Mouse (Mus musculus) lung, postnatal 0 days (tissue): ENCODE results near the gene Canx. TPM values are rescaled to one million over a fixed set of nuclear protein-coding genes. Genes with fewer than 3 reads are reported as not detected.

Experiments
- ATAC-seq: fragments of 200-750 bp; cut with Nextera tagmentation; 2 replicates; pipeline ENCODE4 v1.8.0; 2017; ENCODE audit warnings: moderate library complexity
- DNase-seq: peaks from one replicate; pipeline ENCODE4 v3.0.0-alpha.2; 2016; ENCODE audit warnings: low spot score
- H3K27ac ChIP-seq: fragments of 300-500 bp; sonication (generic); 2 replicates; pipeline ENCODE4 v1.5.1; 2014; ENCODE audit warnings: antibody characterized with exemption, mild to moderate bottlenecking, low read length, mixed read lengths
- H3K27me3 ChIP-seq: fragments of 300-500 bp; sonication (generic); replicated peaks from 2 replicates; pipeline ENCODE4 v1.6.1; 2014; ENCODE audit warnings: low read length, mixed read lengths; ENCODE audit not compliant: insufficient read depth
- H3K36me3 ChIP-seq: fragments of 300-500 bp; sonication (generic); 2 replicates; pipeline ENCODE4 v1.6.1; 2014; ENCODE audit warnings: low read length, mixed read lengths; ENCODE audit not compliant: insufficient read depth
- H3K4me1 ChIP-seq: fragments of 300-500 bp; sonication (generic); 2 replicates; pipeline ENCODE4 v1.6.1; 2014; ENCODE audit warnings: antibody characterized with exemption, low read depth, low read length, mixed read lengths; ENCODE audit not compliant: insufficient read depth
- H3K4me2 ChIP-seq: fragments of 300-500 bp; sonication (generic); replicated peaks from 2 replicates; pipeline ENCODE4 v1.6.1; 2014; ENCODE audit warnings: low read depth, mild to moderate bottlenecking, low read length, moderate library complexity, mixed read lengths
- H3K4me3 ChIP-seq: fragments of 300-500 bp; sonication (generic); 2 replicates; pipeline ENCODE4 v1.5.1; 2014; ENCODE audit warnings: low read depth, low read length
- H3K9ac ChIP-seq: fragments of 300-500 bp; sonication (generic); replicated peaks from 2 replicates; pipeline ENCODE4 v1.6.1; 2014; ENCODE audit warnings: low read depth, mild to moderate bottlenecking
- H3K9me3 ChIP-seq: fragments of 300-500 bp; sonication (generic); 2 replicates; pipeline ENCODE4 v1.6.1; 2016; ENCODE audit warnings: low read length, mixed read lengths
- CTCF ChIP-seq: IDR thresholded peaks from 2 replicates; pipeline ENCODE4 v1.5.1; 2016; ENCODE audit warnings: antibody characterized with exemption, mild to moderate bottlenecking
- EP300 ChIP-seq: IDR thresholded peaks from 2 replicates; pipeline ENCODE4 v1.6.1; 2016; ENCODE audit warnings: antibody characterized with exemption, mild to moderate bottlenecking, control low read depth
- WGBS: fragments of 180-500 bp; shearing (Covaris S2); extraction: QIAGEN DNeasy Blood & Tissue Kit; methylation state at CpG from one replicate; pipeline ENCODE4 v1.1.7; 2014; 5-methylcytosine and 5-hydroxymethylcytosine counted together
- polyA plus RNA-seq: library from polyadenylated mRNA; unstranded; fragments of >200 nt; fragmentation: Nextera tagmentation; extraction: Ambion mirVana; gene quantifications from 2 replicates; pipeline ENCODE4 v1.2.1, GENCODE M21; 2015

Gene Canx
- polyA plus RNA-seq, 1 experiment from 2014 or later = 168 TPM

DNA sequence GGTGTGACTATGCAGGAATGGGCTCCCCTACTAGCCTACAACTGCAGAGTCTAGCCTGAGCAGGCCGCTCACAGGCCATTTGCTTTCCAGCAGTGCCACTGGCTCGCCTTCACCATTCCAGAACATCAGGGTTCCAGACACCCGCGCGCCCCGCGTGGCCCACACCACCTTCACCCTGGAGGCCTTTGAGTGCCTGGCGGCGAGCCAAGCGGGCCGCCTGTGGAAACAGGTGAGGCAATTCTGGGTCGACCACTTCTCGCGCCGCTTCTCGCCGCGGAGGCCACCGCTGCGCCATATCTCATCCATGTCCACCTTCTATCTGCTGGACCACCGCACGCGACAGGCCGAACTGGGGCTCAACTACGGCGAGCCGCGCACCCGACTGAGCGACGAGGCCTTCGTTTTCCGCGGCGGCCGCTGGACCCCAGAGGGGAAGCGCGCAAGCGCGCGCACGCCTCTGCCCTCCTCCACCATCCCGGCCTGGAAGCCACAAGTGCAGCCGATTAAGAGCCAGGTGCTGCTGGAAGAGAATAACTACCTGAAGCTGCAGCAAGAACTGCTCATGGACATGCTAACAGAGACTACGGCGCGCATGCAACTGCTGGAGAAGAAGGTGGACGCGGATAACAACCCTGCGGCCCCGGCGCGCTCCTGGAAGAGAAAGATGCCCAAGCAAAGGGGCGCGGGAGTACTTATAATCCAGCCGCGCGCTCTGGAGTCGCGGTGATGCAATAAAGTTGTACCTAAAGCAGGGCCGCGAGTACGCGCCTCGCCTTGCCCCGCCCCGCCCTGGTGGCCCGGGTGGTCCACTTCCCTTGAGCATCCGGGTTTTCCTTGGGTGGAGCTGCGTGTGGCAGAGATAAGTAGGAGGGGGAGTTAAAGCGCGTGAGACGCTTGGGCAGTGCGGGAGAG lies 33.7 kb upstream of the Canx start:
- DNase-seq = peak; percentile 58
- H3K4me3 ChIP-seq = peak overlapping the region; percentile 54
- 1% methylated on average over 73 of the region's 74 CpGs for WGBS

DNA sequence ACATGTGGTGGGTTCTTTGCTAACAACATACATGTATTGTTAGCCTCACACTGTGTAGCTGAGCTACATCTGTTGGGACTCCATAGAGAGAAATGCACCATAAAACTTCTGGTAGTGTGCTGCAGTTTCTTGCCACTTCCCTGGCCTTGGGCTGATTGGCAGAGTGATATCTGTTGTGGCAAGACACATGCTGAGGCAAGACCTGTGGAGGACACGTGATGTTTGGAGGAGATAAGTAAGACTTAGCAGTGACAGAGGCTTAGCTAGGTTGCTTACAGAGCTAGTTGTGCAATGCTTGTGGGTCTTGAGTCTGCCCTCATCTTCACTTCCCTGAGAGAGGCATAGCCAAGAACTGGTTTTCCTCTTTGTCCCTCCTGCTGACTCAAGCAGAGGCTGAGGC lies 29.9 kb upstream of the Canx start:
- Histone ChIP-seq H3K36me3 (no peaks in the 10 kb centered on the region), H3K9me3 (no peaks in the 10 kb centered on the region), H3K4me1 (no peaks in the 10 kb centered on the region), H3K9ac (no peak overlapping the region), H3K27ac (no peak overlapping the region), H3K27me3 (no peaks in the 10 kb centered on the region; the same call in 1 of the 2 replicates), H3K4me3 (no peak overlapping the region), H3K4me2 (no peak overlapping the region)
- TF ChIP-seq EP300 = no peak
- TF ChIP-seq CTCF = no peak
- ATAC-seq = no peak
- 71% methylated on average over 1 of the region's 1 CpGs for WGBS
- DNase-seq = no peak

More for the DNA sequence above, 33.7 kb upstream of the Canx start:
- Histone ChIP-seq H3K27me3 (no peaks in the 10 kb centered on the region; the same call in 1 of the 2 replicates), H3K4me2 (peak overlapping the region; percentile 93), H3K9me3 (no peaks in the 10 kb centered on the region), H3K27ac (no peak overlapping the region), H3K36me3 (no peaks in the 10 kb centered on the region), H3K4me1 (no peaks in the 10 kb centered on the region), H3K9ac (0 out of 2 replicates have a peak overlapping the region, but pooled peaks have one; percentile 12)
- ATAC-seq = peak; percentile 76
- TF ChIP-seq CTCF (no peak), EP300 (no peak)

DNA sequence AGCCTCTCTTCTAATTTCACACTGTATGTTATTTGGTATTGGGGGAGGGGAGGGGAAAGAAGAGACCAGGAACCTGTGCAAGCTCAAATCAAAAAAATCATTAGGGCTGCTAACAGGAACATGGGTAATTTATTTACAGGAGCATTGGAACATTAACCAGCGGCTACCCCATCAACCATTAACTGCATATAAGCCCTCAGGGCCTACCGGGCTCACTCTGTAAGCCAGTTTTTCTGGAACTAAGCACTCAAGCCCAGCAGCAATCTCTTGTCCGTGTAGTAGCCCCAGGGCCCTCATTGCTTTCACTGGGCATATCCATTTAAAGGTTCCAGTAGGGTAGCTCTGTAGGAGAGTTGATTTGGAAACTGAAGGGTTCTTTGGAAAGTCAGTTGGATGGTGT lies 29.4 kb upstream of the Canx start:
- H3K27me3 ChIP-seq = no peaks in the 10 kb centered on the region; the same call in 1 of the 2 replicates
- no peak overlapping the region for H3K4me3 ChIP-seq
- no peak overlapping the region for H3K27ac ChIP-seq
- H3K4me1 ChIP-seq = no peaks in the 10 kb centered on the region
- no peaks in the 10 kb centered on the region for H3K9me3 ChIP-seq
- no peak overlapping the region for H3K4me2 ChIP-seq
- H3K9ac ChIP-seq = no peak overlapping the region
- ATAC-seq (no peak), DNase-seq (no peak)
- no peaks in the 10 kb centered on the region for H3K36me3 ChIP-seq
- 67% methylated on average over 3 of the region's 3 CpGs for WGBS
- TF ChIP-seq CTCF = no peak
- no peak for TF ChIP-seq EP300

- no peak for ATAC-seq
- TF ChIP-seq CTCF (no peak), EP300 (no peak)
- DNase-seq = no peak
- H3K9ac ChIP-seq = no peak within 1 kb of the TSS
- no peaks in the 10 kb centered on the region for H3K9me3 ChIP-seq
- no peak within 1 kb of the TSS for H3K4me2 ChIP-seq
- H3K36me3 ChIP-seq = no peaks in the 10 kb centered on the region
- no peak within 1 kb of the TSS for H3K27ac ChIP-seq
- H3K4me1 ChIP-seq = no peaks in the 10 kb centered on the region
- no peak within 1 kb of the TSS for H3K4me3 ChIP-seq
- no peaks in the 10 kb centered on the region for H3K27me3 ChIP-seq
These were observed 28.7 kb upstream of the Canx start, which contains the start of gene Cby3 for GRCm38 (mm10) chr11:50354162-50354561. Gene Cby3 (plus strand): TSS chr11:50354462.

- TF ChIP-seq EP300 = no peak
- TF ChIP-seq CTCF = no peak
These were observed 26.7 kb upstream of the Canx start for GRCm38 (mm10) chr11:50352177-50352576.

DNA sequence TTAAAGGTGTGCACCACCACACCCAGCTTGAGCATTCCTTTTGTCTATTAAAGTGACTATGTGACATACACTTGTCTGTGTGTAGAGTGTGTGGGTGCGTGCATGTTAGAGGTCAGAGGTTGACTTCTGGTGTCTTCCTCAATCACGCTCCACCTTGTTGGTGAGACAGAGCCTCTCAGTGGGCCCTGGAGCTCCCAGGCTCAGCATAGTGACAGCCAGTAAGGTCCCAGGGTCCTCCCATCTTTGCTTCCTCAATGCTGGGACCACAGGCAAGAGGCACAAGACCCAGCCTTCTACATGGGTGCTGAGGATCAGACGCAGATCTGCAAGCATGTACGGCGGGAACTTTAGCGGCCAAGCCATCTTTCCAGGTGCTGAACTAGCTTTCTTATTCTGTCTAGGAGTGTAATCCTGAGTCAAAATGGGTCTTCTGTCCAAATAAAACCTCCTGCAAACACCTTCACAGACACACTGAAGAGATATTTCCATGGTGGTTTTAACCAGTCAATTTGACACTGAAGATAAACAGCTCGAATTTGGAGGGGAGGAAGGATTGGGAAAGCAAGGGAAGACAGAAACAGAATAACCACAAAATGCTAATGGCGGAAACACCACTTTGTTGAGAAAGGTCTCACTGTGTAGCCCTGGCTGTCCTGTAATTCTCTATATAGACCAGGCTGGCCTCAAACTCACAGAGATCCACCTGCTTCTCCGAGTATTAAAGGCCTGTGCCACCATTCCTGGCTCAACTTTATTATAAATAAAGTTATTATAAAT lies 21.0 kb upstream of the Canx start:
- no peaks in the 10 kb centered on the region for H3K9me3 ChIP-seq
- H3K4me1 ChIP-seq = no peaks in the 10 kb centered on the region
- H3K4me2 ChIP-seq = no peak overlapping the region
- 80% methylated on average over 9 of the region's 9 CpGs for whole genome bisulfite sequencing
- ATAC-seq (no peak), DNase-seq (no peak)
- H3K27ac ChIP-seq = no peak overlapping the region
- no peaks in the 10 kb centered on the region for H3K27me3 ChIP-seq
- no peak overlapping the region for H3K9ac ChIP-seq
- TF ChIP-seq EP300 (no peak), CTCF (no peak)
- no peak overlapping the region for H3K4me3 ChIP-seq
- H3K36me3 ChIP-seq = no peaks in the 10 kb centered on the region

More at GRCm38 (mm10) chr11:50352177-50352576, 26.7 kb upstream of the Canx start:
- no peak for DNase-seq
- no peaks in the 10 kb centered on the region for H3K9me3 ChIP-seq
- WGBS = 71% methylated on average over 2 of the region's 2 CpGs
- H3K4me1 ChIP-seq = no peaks in the 10 kb centered on the region
- H3K4me3 ChIP-seq = no peak overlapping the region
- H3K4me2 ChIP-seq = no peak overlapping the region
- no peak overlapping the region for H3K9ac ChIP-seq
- no peaks in the 10 kb centered on the region for H3K27me3 ChIP-seq
- H3K27ac ChIP-seq = no peak overlapping the region
- no peaks in the 10 kb centered on the region for H3K36me3 ChIP-seq
- no peak for ATAC-seq
